Mouse (Mus musculus) right cerebral cortex, postnatal 25 days (tissue): ENCODE data around the gene Uhmk1.
"Not testable (repeated sequence)": the region's sequence is repeated elsewhere in the genome, so short reads cannot be mapped to it uniquely, and the experiment has no call there.

Experiments used
- DNase-seq: peaks from one replicate; pipeline ENCODE4 v3.0.0; 2022

Uhmk1 gene

GRCm38 (mm10) chr1:170214757-170215522 is at the start of gene Uhmk1:
Gene Uhmk1 (minus strand): TSS chr1:170215397.
- DNase-seq, result peak; percentile 89

GRCm38 (mm10) chr1:170255560-170255910 is 40.3 kb upstream of the Uhmk1 start:
- DNase-seq, result peak; percentile 89

- DNase-seq, result no peak
Observed at GRCm38 (mm10) chr1:170254893-170255559, 39.8 kb upstream of the Uhmk1 start.

GRCm38 (mm10) chr1:170245016-170245415 is 29.8 kb upstream of the Uhmk1 start:
- DNase-seq, result peak; percentile 11

- DNase-seq, result not testable (repeated sequence)
Observed at GRCm38 (mm10) chr1:170232688-170233087, 17.5 kb upstream of the Uhmk1 start, which contains the start of gene Sh2d1b2. Gene Sh2d1b2 (plus strand): TSS chr1:170232749.

- no peak for DNase-seq
Observed at GRCm38 (mm10) chr1:170223276-170223675, 8.1 kb upstream of the Uhmk1 start.

- no peak for DNase-seq
Observed at GRCm38 (mm10) chr1:170220351-170220750, 5.2 kb upstream of the Uhmk1 start.

GRCm38 (mm10) chr1:170218091-170218884 is 3.1 kb upstream of the Uhmk1 start:
- DNase-seq, result peak; percentile 10

- DNase-seq, result no peak
Observed at GRCm38 (mm10) chr1:170215590-170215989, 393 bp upstream of the Uhmk1 start.

- DNase-seq, result no peak
Observed at GRCm38 (mm10) chr1:170214383-170214756, 827 bp downstream of the Uhmk1 start.

- no peak for DNase-seq
Observed at GRCm38 (mm10) chr1:170213181-170213879, 1.9 kb downstream of the Uhmk1 start.

GRCm38 (mm10) chr1:170206395-170206794 is 8.8 kb downstream of the Uhmk1 start:
- no peak for DNase-seq

- no peak for DNase-seq
Observed at GRCm38 (mm10) chr1:170200379-170200778, 14.8 kb downstream of the Uhmk1 start.

GRCm38 (mm10) chr1:170196211-170196610 is 19.0 kb downstream of the Uhmk1 start:
- DNase-seq, result no peak

- DNase-seq, result no peak
Observed at GRCm38 (mm10) chr1:170191925-170192324, 23.3 kb downstream of the Uhmk1 start.

- no peak for DNase-seq
Observed at GRCm38 (mm10) chr1:170190225-170190624, 25.0 kb downstream of the Uhmk1 start.

GRCm38 (mm10) chr1:170188601-170189000 is 26.6 kb downstream of the Uhmk1 start:
- peak; percentile 12 for DNase-seq

- DNase-seq, result peak; percentile 35
Observed at GRCm38 (mm10) chr1:170186531-170186930, 28.7 kb downstream of the Uhmk1 start.

- no peak for DNase-seq
Observed at GRCm38 (mm10) chr1:170185137-170185536, 30.1 kb downstream of the Uhmk1 start.

GRCm38 (mm10) chr1:170182706-170183105 is 32.5 kb downstream of the Uhmk1 start:
- no peak for DNase-seq

- DNase-seq, result no peak
Observed at GRCm38 (mm10) chr1:170176661-170177239, 38.4 kb downstream of the Uhmk1 start.

- DNase-seq, result no peak
Observed at GRCm38 (mm10) chr1:170175848-170176247, 39.3 kb downstream of the Uhmk1 start.
